Mouse (Mus musculus): Measurements from ENCODE around the gene Ufd1. TPM values are rescaled to one million over a fixed set of nuclear protein-coding genes. Genes with fewer than 3 reads are reported as not detected.

The Ufd1 gene
- polyA plus RNA-seq, 1 experiment from 2014 or later = 49.2 TPM

GRCm38 (mm10) chr16:18777101-18778080 lies 34.2 kb upstream of the Ufd1 start:
- H3K36me3 ChIP-seq (ENCODE audit: control insufficient read depth, insufficient read depth, low read length) = peaks cover 14% of the 10 kb centered on the region; the same call in 1 of the 2 replicates
- 3% methylated on average over 45 of the region's 80 CpGs for WGBS
- peak overlapping the region; percentile 44 for H3K4me3 ChIP-seq (ENCODE audit: low read depth, low read length)
- peak overlapping the region; percentile 65 for H3K4me2 ChIP-seq (ENCODE audit: low read depth, low read length)
- no peak for DNase-seq (ENCODE audit: low spot score)
- peak; percentile 31; the same call in 1 of the 2 replicates for ATAC-seq (ENCODE audit: low read depth)
- peaks cover 46% of the 10 kb centered on the region for H3K27me3 ChIP-seq (replicated peaks; ENCODE audit: control insufficient read depth, insufficient read depth, low read length)
- H3K9ac ChIP-seq (ENCODE audit: low read depth, low read length) = peak overlapping the region; percentile 54
- peaks cover 6% of the 10 kb centered on the region; the same call in 1 of the 2 replicates for H3K4me1 ChIP-seq (ENCODE audit: control insufficient read depth, insufficient read depth, low read length)
- no peaks in the 10 kb centered on the region for H3K9me3 ChIP-seq (ENCODE audit: control insufficient read depth, low read length)
- H3K27ac ChIP-seq (replicated peaks; ENCODE audit: low read depth, low read length) = no peak overlapping the region

GRCm38 (mm10) chr16:18778461-18778860 lies 33.1 kb upstream of the Ufd1 start:
- peak overlapping the region; percentile 65 for H3K4me2 ChIP-seq (ENCODE audit: low read depth, low read length)
- ATAC-seq (ENCODE audit: low read depth) = no peak

GRCm38 (mm10) chr16:18781810-18782209 lies 29.8 kb upstream of the Ufd1 start:
- Histone ChIP-seq H3K9ac (ENCODE audit: low read depth, low read length) (no peak overlapping the region), H3K9me3 (ENCODE audit: control insufficient read depth, low read length) (no peaks in the 10 kb centered on the region), H3K4me2 (ENCODE audit: low read depth, low read length) (no peak overlapping the region), H3K4me1 (ENCODE audit: control insufficient read depth, insufficient read depth, low read length) (peaks cover 6% of the 10 kb centered on the region; the same call in 1 of the 2 replicates), H3K36me3 (ENCODE audit: control insufficient read depth, insufficient read depth, low read length) (peaks cover 48% of the 10 kb centered on the region), H3K27ac (replicated peaks; ENCODE audit: low read depth, low read length) (no peak overlapping the region), H3K27me3 (replicated peaks; ENCODE audit: control insufficient read depth, insufficient read depth, low read length) (peaks cover 27% of the 10 kb centered on the region), H3K4me3 (ENCODE audit: low read depth, low read length) (no peak overlapping the region)
- DNase-seq (ENCODE audit: low spot score) (no peak), ATAC-seq (ENCODE audit: low read depth) (no peak)
- 79% methylated on average over 10 of the region's 10 CpGs for WGBS

More at GRCm38 (mm10) chr16:18778461-18778860, 33.1 kb upstream of the Ufd1 start:
- no peak overlapping the region for H3K27ac ChIP-seq (replicated peaks; ENCODE audit: low read depth, low read length)
- H3K4me3 ChIP-seq (ENCODE audit: low read depth, low read length) = peak overlapping the region; percentile 44
- peak overlapping the region; percentile 10; the same call in 1 of the 2 replicates for H3K9ac ChIP-seq (ENCODE audit: low read depth, low read length)
- DNase-seq (ENCODE audit: low spot score) = no peak
- peaks cover 6% of the 10 kb centered on the region; the same call in 1 of the 2 replicates for H3K4me1 ChIP-seq (ENCODE audit: control insufficient read depth, insufficient read depth, low read length)
- H3K9me3 ChIP-seq (ENCODE audit: control insufficient read depth, low read length) = no peaks in the 10 kb centered on the region
- peaks cover 20% of the 10 kb centered on the region; the same call in 1 of the 2 replicates for H3K36me3 ChIP-seq (ENCODE audit: control insufficient read depth, insufficient read depth, low read length)
- 56% methylated on average over 2 of the region's 2 CpGs for WGBS
- peaks cover 46% of the 10 kb centered on the region for H3K27me3 ChIP-seq (replicated peaks; ENCODE audit: control insufficient read depth, insufficient read depth, low read length)

DNA sequence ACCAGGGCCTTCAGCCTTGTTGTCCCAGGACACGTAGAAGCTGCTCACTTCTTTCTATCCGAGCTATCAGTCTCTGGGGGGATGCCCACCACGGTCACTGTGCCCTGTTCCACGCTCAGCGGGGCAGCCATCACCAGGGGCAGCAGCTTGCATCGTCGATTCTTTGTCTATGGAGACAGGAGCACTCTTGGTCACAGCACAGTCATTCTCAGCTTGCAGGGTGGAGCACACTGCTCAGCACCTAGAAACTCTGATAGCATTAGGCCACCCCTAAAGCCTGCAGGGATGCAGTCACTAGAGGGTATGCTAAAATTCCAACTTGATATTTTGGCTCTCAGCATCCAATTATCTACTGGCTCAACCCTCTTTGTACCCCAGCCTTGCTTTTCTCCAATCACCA lies 26.6 kb upstream of the Ufd1 start:
- WGBS = 89% methylated on average over 7 of the region's 7 CpGs
- H3K9me3 ChIP-seq (ENCODE audit: control insufficient read depth, low read length) = no peaks in the 10 kb centered on the region
- H3K4me2 ChIP-seq (ENCODE audit: low read depth, low read length) = no peak overlapping the region
- ATAC-seq (ENCODE audit: low read depth) (no peak), DNase-seq (ENCODE audit: low spot score) (no peak)
- H3K9ac ChIP-seq (ENCODE audit: low read depth, low read length) = no peak overlapping the region
- H3K27me3 ChIP-seq (replicated peaks; ENCODE audit: control insufficient read depth, insufficient read depth, low read length) = no peaks in the 10 kb centered on the region
- no peaks in the 10 kb centered on the region for H3K4me1 ChIP-seq (ENCODE audit: control insufficient read depth, insufficient read depth, low read length)
- peaks cover 73% of the 10 kb centered on the region for H3K36me3 ChIP-seq (ENCODE audit: control insufficient read depth, insufficient read depth, low read length)
- H3K27ac ChIP-seq (replicated peaks; ENCODE audit: low read depth, low read length) = no peak overlapping the region
- no peak overlapping the region for H3K4me3 ChIP-seq (ENCODE audit: low read depth, low read length)

GRCm38 (mm10) chr16:18785485-18785884 lies 26.1 kb upstream of the Ufd1 start:
- no peaks in the 10 kb centered on the region for H3K4me1 ChIP-seq (ENCODE audit: control insufficient read depth, insufficient read depth, low read length)
- H3K36me3 ChIP-seq (ENCODE audit: control insufficient read depth, insufficient read depth, low read length) = peaks cover 77% of the 10 kb centered on the region
- no peak overlapping the region for H3K4me3 ChIP-seq (ENCODE audit: low read depth, low read length)
- ATAC-seq (ENCODE audit: low read depth) = no peak
- WGBS = 92% methylated on average over 1 of the region's 1 CpGs
- no peaks in the 10 kb centered on the region for H3K9me3 ChIP-seq (ENCODE audit: control insufficient read depth, low read length)
- no peaks in the 10 kb centered on the region for H3K27me3 ChIP-seq (replicated peaks; ENCODE audit: control insufficient read depth, insufficient read depth, low read length)
- H3K4me2 ChIP-seq (ENCODE audit: low read depth, low read length) = no peak overlapping the region
- no peak for DNase-seq (ENCODE audit: low spot score)
- no peak overlapping the region for H3K9ac ChIP-seq (ENCODE audit: low read depth, low read length)
- H3K27ac ChIP-seq (replicated peaks; ENCODE audit: low read depth, low read length) = no peak overlapping the region

GRCm38 (mm10) chr16:18786652-18787051 lies 24.9 kb upstream of the Ufd1 start:
- DNase-seq (ENCODE audit: low spot score) (no peak), ATAC-seq (ENCODE audit: low read depth) (no peak)
- Histone ChIP-seq H3K4me2 (ENCODE audit: low read depth, low read length) (no peak overlapping the region), H3K27ac (replicated peaks; ENCODE audit: low read depth, low read length) (no peak overlapping the region), H3K4me1 (ENCODE audit: control insufficient read depth, insufficient read depth, low read length) (no peaks in the 10 kb centered on the region), H3K9me3 (ENCODE audit: control insufficient read depth, low read length) (no peaks in the 10 kb centered on the region), H3K4me3 (ENCODE audit: low read depth, low read length) (no peak overlapping the region), H3K36me3 (ENCODE audit: control insufficient read depth, insufficient read depth, low read length) (peaks cover 82% of the 10 kb centered on the region), H3K27me3 (replicated peaks; ENCODE audit: control insufficient read depth, insufficient read depth, low read length) (no peaks in the 10 kb centered on the region), H3K9ac (ENCODE audit: low read depth, low read length) (no peak overlapping the region)
- 92% methylated on average over 10 of the region's 10 CpGs for WGBS

GRCm38 (mm10) chr16:18788627-18789406 lies 22.8 kb upstream of the Ufd1 start:
- Histone ChIP-seq H3K36me3 (ENCODE audit: control insufficient read depth, insufficient read depth, low read length) (peaks cover 76% of the 10 kb centered on the region), H3K27ac (replicated peaks; ENCODE audit: low read depth, low read length) (no peak overlapping the region), H3K9ac (ENCODE audit: low read depth, low read length) (no peak overlapping the region), H3K4me2 (ENCODE audit: low read depth, low read length) (no peak overlapping the region), H3K9me3 (ENCODE audit: control insufficient read depth, low read length) (no peaks in the 10 kb centered on the region), H3K27me3 (replicated peaks; ENCODE audit: control insufficient read depth, insufficient read depth, low read length) (no peaks in the 10 kb centered on the region), H3K4me3 (ENCODE audit: low read depth, low read length) (no peak overlapping the region), H3K4me1 (ENCODE audit: control insufficient read depth, insufficient read depth, low read length) (no peaks in the 10 kb centered on the region)
- DNase-seq (ENCODE audit: low spot score) (no peak), ATAC-seq (ENCODE audit: low read depth) (no peak)
- 87% methylated on average over 10 of the region's 10 CpGs for WGBS

- Histone ChIP-seq H3K27me3 (replicated peaks; ENCODE audit: control insufficient read depth, insufficient read depth, low read length) (no peaks in the 10 kb centered on the region), H3K4me1 (ENCODE audit: control insufficient read depth, insufficient read depth, low read length) (no peaks in the 10 kb centered on the region), H3K36me3 (ENCODE audit: control insufficient read depth, insufficient read depth, low read length) (peaks cover 72% of the 10 kb centered on the region), H3K4me2 (ENCODE audit: low read depth, low read length) (no peak overlapping the region), H3K27ac (replicated peaks; ENCODE audit: low read depth, low read length) (no peak overlapping the region), H3K9me3 (ENCODE audit: control insufficient read depth, low read length) (no peaks in the 10 kb centered on the region), H3K9ac (ENCODE audit: low read depth, low read length) (no peak overlapping the region), H3K4me3 (ENCODE audit: low read depth, low read length) (no peak overlapping the region)
- 94% methylated on average over 11 of the region's 11 CpGs for WGBS
- ATAC-seq (ENCODE audit: low read depth) (no peak), DNase-seq (ENCODE audit: low spot score) (no peak)
Observed at GRCm38 (mm10) chr16:18795223-18795899, 16.2 kb upstream of the Ufd1 start.

Measured in embryonic facial prominence, embryonic 14.5 days (tissue).